In the genomic region with DNA sequence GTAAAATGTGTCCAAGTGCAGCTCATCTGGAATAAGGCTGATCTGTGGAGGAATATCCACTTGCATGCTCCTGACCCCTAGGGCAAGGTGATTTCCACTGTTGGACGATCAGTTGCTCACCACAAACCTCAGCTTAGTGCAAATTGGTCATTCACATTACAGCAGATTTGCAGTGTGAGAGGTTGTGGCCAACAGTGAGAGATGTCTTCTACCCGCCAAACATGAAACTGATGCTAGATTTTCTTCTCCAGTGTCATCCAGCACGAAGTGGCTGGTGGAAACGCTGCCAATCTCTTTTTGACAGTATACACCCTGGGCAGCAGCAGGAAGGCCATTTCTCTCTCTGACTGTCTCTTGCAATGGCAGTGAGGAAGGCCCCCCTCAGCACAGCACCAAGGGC, we compare ENCODE assay signal across 1 mouse cellular context.
A peak's percentile ranks its signal among the peaks of the same experiment; 100 is the strongest.
TF ChIP-seq lines count a peak whose summit lies in the region.

No protein-coding gene starts in this region.

TF ChIP-seq in CH12.LX, 34 proteins besides CTCF, POLR2A, EP300 and RAD21 (continued from another document):
- TF ChIP-seq IRF4 (IDR thresholded peaks at IDR 0.05; ENCODE audit: low read depth, low read length) = peak; percentile 16; the same call in 1 of the 2 replicates
- 0 out of 2 replicates have a peak, but pooled peaks have one; percentile 14 for TF ChIP-seq TCF12 (IDR thresholded peaks at IDR 0.05; ENCODE audit: low read depth, low read length)
- TF ChIP-seq ZNF384 (IDR thresholded peaks at IDR 0.05; ENCODE audit: low read depth, low read length) = no peak
- no peak for TF ChIP-seq CHD1 (IDR thresholded peaks at IDR 0.05; ENCODE audit: low read depth, low read length)
